Mouse (Mus musculus) liver, embryonic 15.5 days (tissue): ENCODE results near the gene Ggt5. TPM values are rescaled to one million over a fixed set of nuclear protein-coding genes. Genes with fewer than 3 reads are reported as not detected.

Source experiments
- ATAC-seq: fragments of 200-750 bp; cut with Nextera tagmentation; 2 replicates; pipeline ENCODE4 v1.8.0; 2017; ENCODE audit warnings: moderate number of reproducible peaks, mild to moderate bottlenecking, moderate library complexity; ENCODE audit not compliant: insufficient read depth
- H3K27ac ChIP-seq: fragments of 300-500 bp; sonication (generic); replicated peaks from 2 replicates; pipeline ENCODE4 v1.5.1; 2015; ENCODE audit warnings: mild to moderate bottlenecking, inconsistent platforms
- H3K27me3 ChIP-seq: fragments of 300-500 bp; sonication (generic); 2 replicates; pipeline ENCODE4 v1.6.1; 2015; ENCODE audit warnings: mild to moderate bottlenecking, inconsistent platforms
- H3K36me3 ChIP-seq: fragments of 300-500 bp; sonication (generic); replicated peaks from 2 replicates; pipeline ENCODE4 v1.6.1; 2015; ENCODE audit warnings: moderate library complexity, mild to moderate bottlenecking, inconsistent platforms
- H3K4me1 ChIP-seq: fragments of 300-500 bp; sonication (generic); replicated peaks from 2 replicates; pipeline ENCODE4 v1.6.1; 2015; ENCODE audit warnings: inconsistent platforms
- H3K4me2 ChIP-seq: fragments of 300-500 bp; sonication (generic); 2 replicates; pipeline ENCODE4 v1.6.1; 2015; ENCODE audit warnings: moderate library complexity, mild to moderate bottlenecking, inconsistent platforms
- H3K4me3 ChIP-seq: fragments of 300-500 bp; sonication (generic); replicated peaks from 2 replicates; pipeline ENCODE4 v1.5.1; 2015; ENCODE audit warnings: mild to moderate bottlenecking, inconsistent platforms
- H3K9ac ChIP-seq: fragments of 300-500 bp; sonication (generic); 2 replicates; pipeline ENCODE4 v1.6.1; 2015; ENCODE audit warnings: moderate library complexity, mild to moderate bottlenecking, inconsistent platforms
- H3K9me3 ChIP-seq: fragments of 300-500 bp; sonication (generic); replicated peaks from 2 replicates; pipeline ENCODE4 v1.6.1; 2016; ENCODE audit warnings: inconsistent platforms
- WGBS: fragments of 180-500 bp; shearing (Covaris S2); methylation state at CpG from one replicate; pipeline ENCODE4 v1.1.7; 2015; ENCODE audit warnings: mixed read lengths; ENCODE audit not compliant: insufficient replicate concordance; 5-methylcytosine and 5-hydroxymethylcytosine counted together
- polyA plus RNA-seq: library from polyadenylated mRNA; unstranded; fragments of >200 nt; fragmentation: Nextera tagmentation; extraction: Ambion mirVana; gene quantifications from 2 replicates; pipeline ENCODE4 v1.2.1, GENCODE M21; 2015

The Ggt5 gene
- polyA plus RNA-seq, 1 experiment from 2014 or later, result 0.75 TPM

- no peaks in the 10 kb centered on the region for H3K27me3 ChIP-seq
- H3K27ac ChIP-seq, result no peak overlapping the region
- H3K4me2 ChIP-seq, result no peak overlapping the region
- H3K9me3 ChIP-seq, result no peaks in the 10 kb centered on the region
- H3K9ac ChIP-seq, result no peak overlapping the region
- no peaks in the 10 kb centered on the region for H3K4me1 ChIP-seq
- WGBS, result 85% methylated on average over 16 of the region's 16 CpGs
- no peak for ATAC-seq
- H3K36me3 ChIP-seq, result peaks cover 93% of the 10 kb centered on the region
- no peak overlapping the region for H3K4me3 ChIP-seq
Observed at GRCm38 (mm10) chr10:75651381-75652068, 62.4 kb downstream of the Ggt5 start.

- Histone ChIP-seq H3K9ac (no peak overlapping the region), H3K36me3 (peaks cover 97% of the 10 kb centered on the region), H3K9me3 (no peaks in the 10 kb centered on the region), H3K27me3 (no peaks in the 10 kb centered on the region), H3K4me2 (no peak overlapping the region), H3K27ac (no peak overlapping the region), H3K4me3 (no peak overlapping the region), H3K4me1 (no peaks in the 10 kb centered on the region)
- 0 out of 2 replicates have a peak, but pooled peaks have one; percentile 6 for ATAC-seq
- 73% methylated on average over 4 of the region's 4 CpGs for WGBS
Observed at GRCm38 (mm10) chr10:75654053-75654452, 64.9 kb downstream of the Ggt5 start.

- Histone ChIP-seq H3K4me2 (no peak overlapping the region), H3K36me3 (peaks cover 86% of the 10 kb centered on the region), H3K9ac (no peak overlapping the region), H3K4me3 (no peak overlapping the region), H3K9me3 (no peaks in the 10 kb centered on the region), H3K27me3 (no peaks in the 10 kb centered on the region), H3K27ac (no peak overlapping the region), H3K4me1 (no peaks in the 10 kb centered on the region)
- ATAC-seq, result no peak
- 77% methylated on average over 5 of the region's 5 CpGs for WGBS
Observed at GRCm38 (mm10) chr10:75657165-75657564, 68.0 kb downstream of the Ggt5 start.

GRCm38 (mm10) chr10:75657772-75658171 lies 68.6 kb downstream of the Ggt5 start:
- Histone ChIP-seq H3K4me1 (no peaks in the 10 kb centered on the region), H3K36me3 (peaks cover 86% of the 10 kb centered on the region), H3K9me3 (no peaks in the 10 kb centered on the region), H3K27me3 (no peaks in the 10 kb centered on the region), H3K4me2 (no peak overlapping the region), H3K9ac (no peak overlapping the region), H3K4me3 (no peak overlapping the region), H3K27ac (no peak overlapping the region)
- no peak for ATAC-seq
- WGBS, result 86% methylated on average over 7 of the region's 7 CpGs

- Histone ChIP-seq H3K9me3 (no peaks in the 10 kb centered on the region), H3K9ac (no peak overlapping the region), H3K36me3 (peaks cover 71% of the 10 kb centered on the region), H3K27ac (no peak overlapping the region), H3K4me2 (no peak overlapping the region), H3K4me1 (peaks cover 5% of the 10 kb centered on the region; the same call in 1 of the 2 replicates), H3K27me3 (peaks cover 3% of the 10 kb centered on the region; the same call in 1 of the 2 replicates), H3K4me3 (no peak overlapping the region)
- WGBS, result 85% methylated on average over 6 of the region's 6 CpGs
- ATAC-seq, result no peak
Observed at GRCm38 (mm10) chr10:75661381-75661780, 72.2 kb downstream of the Ggt5 start.

- Histone ChIP-seq H3K27ac (no peak overlapping the region), H3K4me2 (no peak overlapping the region), H3K9ac (no peak overlapping the region), H3K27me3 (peaks cover 6% of the 10 kb centered on the region), H3K4me3 (no peak overlapping the region), H3K4me1 (peaks cover 10% of the 10 kb centered on the region), H3K36me3 (peaks cover 66% of the 10 kb centered on the region), H3K9me3 (no peaks in the 10 kb centered on the region)
- ATAC-seq, result no peak
- WGBS, result 81% methylated on average over 3 of the region's 3 CpGs
Observed at GRCm38 (mm10) chr10:75661876-75662275, 72.7 kb downstream of the Ggt5 start.

- ATAC-seq, result no peak
- H3K9ac ChIP-seq, result no peak overlapping the region
- no peak overlapping the region for H3K4me2 ChIP-seq
- no peak overlapping the region for H3K27ac ChIP-seq
- peaks cover 59% of the 10 kb centered on the region for H3K36me3 ChIP-seq
- H3K9me3 ChIP-seq, result no peaks in the 10 kb centered on the region
- H3K4me1 ChIP-seq, result peaks cover 17% of the 10 kb centered on the region
- no peak overlapping the region for H3K4me3 ChIP-seq
- WGBS, result 82% methylated on average over 4 of the region's 4 CpGs
- H3K27me3 ChIP-seq, result peaks cover 13% of the 10 kb centered on the region
Observed at GRCm38 (mm10) chr10:75662575-75662974, 73.4 kb downstream of the Ggt5 start.

GRCm38 (mm10) chr10:75664673-75665270 lies 75.6 kb downstream of the Ggt5 start:
- H3K36me3 ChIP-seq, result peaks cover 50% of the 10 kb centered on the region
- no peaks in the 10 kb centered on the region for H3K9me3 ChIP-seq
- H3K4me3 ChIP-seq, result no peak overlapping the region
- ATAC-seq, result no peak
- no peak overlapping the region for H3K9ac ChIP-seq
- peaks cover 28% of the 10 kb centered on the region for H3K4me1 ChIP-seq
- peaks cover 34% of the 10 kb centered on the region for H3K27me3 ChIP-seq
- H3K27ac ChIP-seq, result no peak overlapping the region
- 78% methylated on average over 6 of the region's 6 CpGs for WGBS
- H3K4me2 ChIP-seq, result no peak overlapping the region

GRCm38 (mm10) chr10:75666451-75667030 lies 77.4 kb downstream of the Ggt5 start:
- Histone ChIP-seq H3K36me3 (peaks cover 50% of the 10 kb centered on the region), H3K4me1 (peaks cover 28% of the 10 kb centered on the region), H3K4me2 (peak overlapping the region; percentile 96), H3K9ac (peak overlapping the region; percentile 65), H3K27ac (no peak overlapping the region), H3K9me3 (no peaks in the 10 kb centered on the region), H3K27me3 (peaks cover 34% of the 10 kb centered on the region), H3K4me3 (peak overlapping the region; percentile 70)
- WGBS, result 54% methylated on average over 4 of the region's 4 CpGs
- no peak for ATAC-seq
